Mouse (Mus musculus) left cerebral cortex, postnatal 14 days (tissue): ENCODE results near the gene Rin2. TPM values are rescaled to one million over a fixed set of nuclear protein-coding genes. Genes with fewer than 3 reads are reported as not detected.

Experiments used
- DNase-seq, 2 experiments: peaks; one replicate each; pipeline ENCODE4 v3.0.0; 2021 to 2022; ENCODE audit warnings: low spot score in 2 of 2, mixed read lengths in 1 of 2
- intact Hi-C: fragments of 180-260 bp; cut with DNase I; formaldehyde crosslinking; loops from one replicate; pipeline ENCODE4 v1.15.1; 2025
- long read RNA-seq, 2 experiments: library from polyadenylated mRNA; stranded (forward); transcript quantifications; one replicate each; pipeline ENCODE4 v2.0.0; 2021
- total RNA-seq, 2 experiments: library from RNA; stranded (reverse); gene quantifications; 2 replicates each; pipeline ENCODE4 v1.2.3; 2021

The Rin2 gene
- total RNA-seq, result 10 to 100 TPM; 19.3 to 27.7 TPM
- long read RNA-seq, experiment 1, full-length matches to known transcripts, result 1 of 42 reads
- long read RNA-seq, experiment 1, partial matches to known transcripts, result 38 of 42 reads
- long read RNA-seq, experiment 1, other reads (novel, unspliced or antisense), result 3 of 42 reads
- long read RNA-seq, experiment 2, full-length matches to known transcripts, result 1 of 29 reads
- long read RNA-seq, experiment 2, partial matches to known transcripts, result 23 of 29 reads
- long read RNA-seq, experiment 2, other reads (novel, unspliced or antisense), result 5 of 29 reads

DNA sequence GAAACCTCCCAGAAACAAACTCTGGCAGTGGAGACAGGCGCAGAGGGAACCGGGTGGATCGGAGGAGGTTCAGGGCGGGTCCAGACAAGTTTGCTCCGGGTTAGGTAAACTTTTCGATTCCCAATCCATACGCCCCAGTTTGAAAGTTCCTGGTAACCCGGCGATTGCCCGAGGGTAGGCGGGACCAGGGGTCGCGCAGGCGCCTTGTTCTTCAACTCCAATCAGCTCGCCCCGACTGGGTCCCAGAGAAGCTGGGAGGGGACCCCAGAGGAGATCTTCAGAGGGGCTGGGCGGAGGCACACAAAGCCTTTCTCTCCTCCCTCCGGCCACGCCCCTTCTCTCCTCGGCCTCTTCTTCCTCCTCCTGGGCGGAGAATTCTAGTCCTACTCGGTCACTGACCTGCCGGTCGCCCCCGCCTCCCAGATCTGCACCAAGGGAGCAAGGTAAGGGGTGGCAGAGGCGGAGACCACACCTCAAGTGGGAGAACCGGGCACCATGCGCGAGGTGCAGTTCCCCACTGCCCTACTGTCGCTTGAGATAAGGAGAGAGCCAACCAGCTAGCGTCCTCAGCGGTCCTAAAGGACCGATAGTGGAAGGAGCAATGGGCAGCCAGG is at the start of gene Rin2:
Rin2 (plus strand) TSS at position 74 of the 614 bp plus-strand sequence.
- peak in 1 of 2 experiments; percentile 26 for DNase-seq
- intact Hi-C loops, result no loop called here

DNA sequence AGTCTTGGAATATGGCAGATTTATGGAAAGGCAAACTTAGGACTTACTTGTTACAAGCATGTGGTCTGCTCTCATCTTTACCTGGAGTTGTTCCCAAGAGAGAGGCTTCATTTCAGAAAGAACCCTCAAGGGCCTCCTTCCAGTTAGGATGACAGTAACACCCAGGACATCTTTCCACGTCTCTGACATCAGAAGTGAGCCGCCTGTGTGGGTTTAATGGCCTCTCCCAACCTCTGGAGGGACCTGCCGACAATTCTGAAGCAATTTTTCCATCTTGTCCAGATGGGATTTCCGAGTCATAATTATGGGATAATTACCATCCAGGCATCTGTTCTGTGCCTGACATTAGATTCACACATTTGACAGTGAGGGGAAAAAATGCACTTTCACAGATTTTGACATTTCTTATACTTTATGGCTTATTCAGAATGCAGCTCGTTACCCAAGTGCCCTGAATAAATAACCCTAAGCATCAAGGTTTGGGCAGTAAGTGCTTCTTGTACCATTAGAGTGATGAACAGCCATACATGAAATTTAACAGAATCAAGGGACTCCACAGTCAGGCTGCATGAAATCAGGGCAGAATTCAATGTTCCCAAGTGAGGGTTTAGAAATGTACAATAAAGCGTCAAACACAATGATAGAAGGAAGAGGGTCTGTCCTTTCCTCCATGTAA is 43.8 kb upstream of the Rin2 start:
- no peak for DNase-seq
- intact Hi-C loops, result no loop called here

DNA sequence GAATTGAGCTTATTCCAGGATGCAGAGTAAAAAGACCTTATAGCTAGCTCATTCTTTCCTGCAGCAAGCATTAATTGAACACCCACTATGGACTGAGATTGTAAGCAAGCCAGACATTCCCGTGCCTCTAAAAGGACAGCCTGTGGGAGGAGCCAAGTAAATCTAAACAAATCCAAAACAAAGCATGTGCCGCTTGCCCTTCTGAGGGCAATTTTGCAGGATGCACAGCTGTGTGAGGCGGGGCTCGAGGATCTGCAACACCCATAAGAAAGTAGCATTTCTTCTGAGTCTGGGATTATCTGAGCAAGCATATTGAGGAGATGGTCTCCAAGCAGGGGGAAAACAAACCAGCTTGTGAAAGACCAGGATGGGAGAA is 43.2 kb upstream of the Rin2 start:
- intact Hi-C loops, result no loop called here
- no peak for DNase-seq

DNA sequence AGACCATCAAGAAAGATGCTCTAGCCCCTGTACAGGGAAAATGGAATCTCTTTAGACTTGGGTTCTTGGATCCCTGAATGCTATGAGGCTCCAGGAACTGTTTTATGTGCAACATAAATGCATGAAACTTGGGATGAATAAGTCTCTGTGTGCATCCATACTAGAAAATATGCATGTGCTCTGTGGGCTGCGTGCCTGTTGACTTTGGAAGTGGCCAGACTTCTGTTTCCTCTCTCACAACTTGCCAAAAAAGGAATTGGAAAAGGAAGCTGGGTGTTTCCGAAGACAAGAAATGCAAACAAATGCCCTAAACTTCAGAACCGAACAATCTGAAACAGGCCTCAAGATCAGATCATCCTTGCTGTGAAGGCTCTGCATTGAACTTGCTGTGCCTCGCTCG is 41.2 kb upstream of the Rin2 start:
- intact Hi-C loops, result no loop called here
- DNase-seq, result no peak

DNA sequence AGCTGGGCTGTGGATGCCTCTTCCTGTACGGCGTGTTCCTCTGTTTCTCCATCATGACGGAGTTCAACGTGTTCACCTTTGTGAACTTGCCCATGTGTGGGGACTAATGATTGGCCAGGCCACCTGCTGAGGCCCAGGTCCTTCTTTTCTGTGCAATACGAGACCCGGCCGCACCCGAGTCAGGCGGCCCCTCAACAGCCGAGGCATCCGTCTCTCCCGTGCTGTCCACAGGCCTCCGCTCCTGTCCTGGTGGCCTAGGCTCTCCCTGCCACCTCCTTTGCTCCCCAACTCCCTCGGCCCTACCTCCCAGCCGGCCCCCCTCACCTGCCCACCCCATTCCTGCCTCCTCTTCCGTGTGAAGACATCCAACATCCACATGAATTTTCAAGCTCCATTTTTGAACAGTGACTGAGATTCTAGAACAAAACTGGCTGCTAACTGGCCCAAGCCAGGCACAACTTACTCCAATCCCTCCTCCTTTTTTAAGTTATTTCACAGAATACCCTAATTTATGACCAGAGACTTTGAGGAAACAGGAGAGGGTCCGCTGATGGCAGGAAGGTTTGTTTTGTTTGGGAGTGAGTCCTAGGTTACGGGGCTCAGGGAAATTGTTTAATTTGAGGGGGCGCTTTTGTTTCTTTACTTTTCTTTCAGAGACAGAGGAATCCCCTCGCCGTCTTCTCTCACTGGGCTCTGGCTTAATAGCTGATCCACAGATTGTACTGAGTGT is 34.6 kb upstream of the Rin2 start:
- intact Hi-C loops, result no loop called here
- DNase-seq, result no peak

DNA sequence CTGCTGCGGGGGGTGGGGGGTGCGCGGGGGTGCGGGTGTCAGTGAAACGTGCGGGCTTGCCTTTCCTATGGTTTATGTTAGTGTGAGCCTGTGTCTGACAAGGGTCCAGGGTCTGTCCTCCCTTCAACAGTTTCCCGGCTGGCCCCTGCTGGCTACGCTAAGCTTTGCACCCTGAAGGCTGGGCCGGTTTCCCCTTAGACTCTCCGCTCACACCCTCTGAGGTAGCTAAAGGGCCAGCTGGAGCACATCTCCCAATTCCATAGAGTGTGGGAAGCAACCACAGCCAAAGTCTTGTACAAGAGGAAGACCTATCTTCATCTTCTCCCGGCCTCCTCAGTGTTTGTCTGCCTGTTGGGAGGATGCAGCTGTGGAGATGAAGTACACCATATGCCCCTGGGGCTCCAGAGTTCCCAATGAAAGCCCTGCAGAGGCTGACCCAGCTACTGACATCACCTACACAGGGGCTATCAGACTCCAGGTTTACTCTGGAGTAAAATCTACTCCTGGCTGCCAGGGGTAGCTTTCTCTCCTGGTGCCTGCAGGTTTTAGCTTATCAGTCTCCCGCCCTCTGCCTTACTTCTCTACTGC is 19.5 kb upstream of the Rin2 start:
- intact Hi-C loops, result no loop called here
- DNase-seq, result no peak

DNA sequence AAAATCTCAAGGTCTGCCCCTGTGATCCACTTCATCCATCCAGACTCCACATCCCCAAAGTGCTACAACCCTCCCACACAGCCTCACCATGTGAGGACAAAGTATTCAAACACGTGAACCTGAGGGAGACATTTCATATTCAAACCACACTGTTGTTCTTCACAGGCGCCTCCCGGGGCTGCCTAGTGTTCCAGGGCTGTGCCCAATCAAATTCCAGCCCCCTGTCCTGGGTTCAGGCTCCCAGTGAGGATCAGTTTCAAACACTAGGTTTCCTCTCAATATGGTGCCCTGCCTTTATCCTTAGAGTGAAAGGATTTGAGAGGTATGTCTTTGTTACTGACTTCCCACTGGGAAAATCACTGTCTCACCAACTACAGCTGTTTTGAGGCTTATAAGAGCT is 18.9 kb upstream of the Rin2 start:
- no peak for DNase-seq
- intact Hi-C loops, result no loop called here

DNA sequence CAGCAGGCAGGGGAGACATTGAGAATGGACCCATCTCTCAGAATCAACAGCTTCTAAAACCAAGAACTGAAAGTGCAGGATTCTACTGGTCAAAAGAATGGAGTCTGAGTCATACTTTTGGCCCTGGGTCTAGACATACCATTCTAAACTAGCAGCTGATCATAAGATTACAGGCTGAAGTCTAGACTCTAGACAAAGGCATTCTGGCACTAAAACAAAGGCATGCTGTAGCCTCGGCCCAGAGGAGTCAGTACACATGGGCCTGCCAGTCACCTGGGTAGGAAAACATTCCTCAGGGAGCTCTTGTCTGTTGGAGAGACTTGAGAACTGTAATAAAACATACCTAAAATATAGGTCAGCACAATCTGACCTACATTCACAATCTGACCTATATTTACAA is 18.3 kb upstream of the Rin2 start:
- no peak for DNase-seq
- intact Hi-C loops, result no loop called here

DNA sequence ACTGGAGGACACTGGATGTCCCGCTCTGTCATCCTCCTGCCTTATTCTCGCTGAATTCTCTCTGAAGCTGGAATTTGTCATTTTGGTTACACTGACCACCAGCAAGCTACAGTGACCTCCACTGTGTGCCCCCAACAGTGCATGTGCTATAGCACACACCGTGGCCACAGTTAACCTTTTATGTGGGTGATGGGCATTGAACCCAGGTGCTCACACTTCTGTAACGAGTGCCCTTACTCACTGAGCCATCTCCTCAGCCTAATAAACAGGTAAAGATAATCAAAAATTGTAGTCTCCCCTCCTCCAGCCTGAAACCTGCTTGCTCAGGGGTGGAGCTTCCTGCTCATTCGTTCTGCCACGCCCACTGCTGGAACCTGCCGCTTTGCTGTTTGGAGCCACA is 13.8 kb upstream of the Rin2 start:
- intact Hi-C loops, result no loop called here
- DNase-seq, result no peak

DNA sequence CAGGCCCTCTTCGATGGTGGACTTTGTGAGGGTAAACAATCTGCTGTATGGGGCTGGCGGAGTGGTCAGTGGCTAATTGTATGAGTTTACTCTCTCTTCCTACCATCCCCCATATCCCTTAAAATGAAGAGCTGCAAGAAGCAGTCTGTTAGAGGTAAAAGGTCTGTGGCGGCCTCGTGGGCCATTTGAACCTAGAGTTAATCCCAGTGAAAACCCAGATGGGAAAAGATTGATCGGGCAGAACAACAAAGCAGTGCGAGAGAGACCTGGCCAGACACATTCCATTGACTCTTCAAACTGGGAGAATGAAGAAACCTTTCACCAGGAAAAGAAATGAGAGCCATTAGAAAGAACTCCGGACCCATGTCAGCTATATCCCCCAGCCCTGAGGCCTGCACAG is 11.1 kb upstream of the Rin2 start:
- intact Hi-C loops, result no loop called here
- DNase-seq, result no peak

DNA sequence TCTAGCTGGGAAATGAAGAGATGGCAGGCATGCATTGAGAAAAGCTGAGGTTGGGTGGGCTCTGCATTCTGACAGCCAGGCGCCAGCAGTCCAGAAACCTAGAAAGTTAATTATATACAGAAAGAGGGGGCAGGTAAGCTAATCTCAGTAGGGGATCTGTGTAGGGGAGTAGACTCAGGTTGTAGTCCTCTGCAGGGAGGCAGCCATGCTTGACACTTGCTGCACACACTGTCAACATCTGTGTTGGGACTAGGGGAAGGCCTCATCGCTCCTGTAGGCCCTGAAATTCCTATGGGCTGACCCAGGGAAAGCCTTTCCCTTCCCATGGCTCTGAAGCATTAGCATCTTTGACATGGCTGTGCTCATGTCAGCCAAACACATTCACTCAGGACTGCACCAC is 10.7 kb upstream of the Rin2 start:
- intact Hi-C loops, result no loop called here
- DNase-seq, result no peak

DNA sequence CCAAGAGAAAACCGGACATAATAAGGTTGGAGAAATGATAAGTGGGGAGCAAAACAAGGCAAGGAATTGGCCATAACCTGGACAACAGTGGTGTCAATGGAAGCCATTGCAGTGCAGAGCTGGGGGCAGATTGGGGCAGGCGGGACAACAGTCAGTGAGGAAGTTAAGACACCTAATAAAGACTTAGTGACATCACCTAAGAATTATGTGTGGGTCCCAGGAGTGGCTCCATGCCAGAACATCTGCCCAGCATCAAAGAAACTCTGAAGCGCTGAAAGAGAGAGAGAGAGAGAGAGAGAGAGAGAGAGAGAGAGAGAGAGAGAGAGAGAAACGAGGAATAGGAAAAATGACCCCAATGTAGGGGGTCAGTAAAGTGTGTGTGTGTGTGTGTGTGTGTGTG is 6.9 kb upstream of the Rin2 start:
- intact Hi-C loops, result no loop called here
- no peak for DNase-seq

DNA sequence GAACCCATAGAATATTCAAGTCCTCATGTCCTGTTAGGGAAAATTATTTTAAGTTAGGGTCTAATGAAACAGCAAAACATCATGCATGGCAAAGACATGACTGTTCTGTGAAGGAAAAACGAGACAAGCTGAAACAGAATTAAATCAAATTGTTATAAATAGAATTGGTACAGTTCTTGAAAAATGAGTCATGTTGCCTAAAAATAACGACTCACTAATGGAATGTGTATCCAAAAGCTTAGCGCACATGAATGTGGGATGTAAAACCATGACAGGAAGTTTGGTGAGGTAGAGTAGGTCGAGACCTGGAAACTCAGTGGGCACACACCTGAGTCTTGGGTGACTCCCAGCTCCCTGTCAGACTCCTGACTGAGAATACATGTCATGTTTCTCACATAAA is 4.9 kb upstream of the Rin2 start:
- intact Hi-C loops, result no loop called here
- DNase-seq, result no peak

DNA sequence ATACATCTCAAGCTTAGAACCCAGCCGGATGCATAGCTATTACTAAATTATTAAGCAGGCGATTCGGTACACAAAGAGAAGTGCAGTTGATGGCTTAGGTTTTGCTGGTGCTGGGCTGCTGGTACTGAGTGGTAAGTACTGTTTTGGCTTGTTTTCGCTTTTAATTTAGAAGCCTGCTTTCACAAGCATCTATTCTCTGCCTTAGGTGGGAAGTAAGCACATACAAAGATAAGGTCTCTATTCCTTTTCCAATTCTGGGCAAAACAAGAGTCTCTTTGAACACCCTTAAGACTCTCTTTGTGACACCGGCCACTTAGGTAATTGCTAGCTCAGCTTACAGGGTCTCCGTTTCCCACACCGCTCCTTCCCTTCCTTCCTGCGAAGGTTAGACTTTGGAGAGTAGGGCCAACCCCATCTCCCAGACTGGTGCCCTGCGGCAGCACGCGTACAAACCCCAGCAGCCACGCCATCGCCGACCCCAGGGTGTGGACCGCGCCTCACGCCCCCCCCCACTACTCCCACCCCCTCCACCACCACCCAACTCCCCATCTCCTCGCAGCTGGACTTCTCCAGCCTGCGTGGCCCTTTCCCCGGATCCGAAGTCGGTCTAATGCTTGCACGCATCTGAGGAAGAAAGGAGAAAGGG is 396 bp upstream of the Rin2 start:
- intact Hi-C loops, result no loop called here
- no peak for DNase-seq

DNA sequence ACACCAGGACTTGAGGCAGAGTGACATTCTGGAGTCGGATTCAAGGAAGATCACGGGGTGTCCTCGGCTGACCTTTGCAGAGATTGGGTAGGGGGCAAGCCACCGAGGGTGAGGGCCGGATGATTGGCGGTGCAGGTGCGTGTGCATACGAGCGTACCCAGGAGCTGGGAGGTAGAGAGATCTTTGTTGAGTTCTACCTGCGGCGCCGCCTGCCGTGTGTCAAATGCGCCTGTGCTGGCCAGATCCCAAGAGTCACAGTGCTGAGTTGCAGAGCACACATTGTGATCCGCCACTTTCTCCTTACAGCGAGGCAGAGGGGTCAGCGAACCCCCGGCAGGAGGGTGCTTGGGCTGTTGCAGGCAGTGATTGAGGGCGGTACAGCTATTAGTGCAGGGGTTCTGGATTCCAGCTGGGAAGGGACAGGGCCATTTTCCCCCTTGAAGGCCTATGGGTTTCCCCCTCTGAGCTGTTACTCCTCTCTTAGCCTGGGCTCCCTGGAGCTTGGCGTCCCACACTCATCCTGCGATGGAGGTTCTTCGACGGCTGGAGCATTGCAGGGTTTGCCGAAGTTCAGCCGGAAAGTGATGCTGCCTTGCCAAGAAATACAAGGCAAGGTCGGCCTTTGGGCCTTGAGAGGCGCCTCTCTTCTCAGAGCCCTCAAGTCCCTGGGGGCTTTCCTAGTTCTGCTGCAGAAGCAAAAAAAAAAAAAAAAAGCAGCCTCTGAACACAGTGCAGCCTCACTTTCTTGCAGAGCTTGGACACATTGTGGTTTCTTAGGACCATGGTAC is 935 bp downstream of the Rin2 start:
- peak in 1 of 2 experiments; percentile 16 for DNase-seq
- intact Hi-C loops, result no loop called here

DNA sequence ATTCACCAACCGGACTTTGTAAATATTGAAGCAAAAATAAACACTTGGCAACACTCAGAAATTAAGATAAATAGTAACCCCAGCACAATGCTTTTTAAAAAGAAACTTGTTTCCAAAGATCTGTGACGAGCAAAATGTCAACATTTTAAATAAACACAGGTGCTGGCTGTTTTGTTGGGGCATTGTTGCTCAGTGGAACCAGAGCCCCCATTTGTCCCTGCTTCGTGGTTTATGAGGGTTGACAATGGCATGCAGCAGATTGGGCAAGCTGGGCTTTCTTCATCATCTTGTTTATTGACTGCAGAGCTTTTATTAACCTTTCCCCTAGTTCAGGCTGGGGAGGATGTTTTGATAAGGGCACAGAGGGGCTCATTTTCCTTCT is 1.5 kb downstream of the Rin2 start:
- intact Hi-C loops, result no loop called here
- DNase-seq, result no peak

DNA sequence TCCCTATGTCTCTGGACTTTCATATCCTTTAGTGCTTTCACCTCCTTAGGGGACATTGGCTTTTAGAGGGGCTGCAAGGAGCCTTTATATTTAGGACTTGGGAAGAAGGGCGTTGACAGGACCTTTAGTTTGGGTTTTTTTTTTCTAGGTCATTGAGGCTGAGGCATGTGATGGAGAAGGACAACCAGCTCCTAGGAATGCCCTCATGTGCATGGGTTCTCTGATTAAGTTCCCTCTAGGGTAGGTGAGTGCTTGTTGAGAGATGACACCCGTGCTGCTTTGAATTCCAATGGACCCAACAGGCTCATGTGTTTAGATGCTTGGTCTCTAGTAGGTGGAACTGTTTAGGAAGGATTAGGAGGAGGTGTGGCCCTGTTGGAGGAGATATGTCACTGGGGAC is 1.9 kb downstream of the Rin2 start:
- DNase-seq, result no peak
- intact Hi-C loops, result no loop called here

DNA sequence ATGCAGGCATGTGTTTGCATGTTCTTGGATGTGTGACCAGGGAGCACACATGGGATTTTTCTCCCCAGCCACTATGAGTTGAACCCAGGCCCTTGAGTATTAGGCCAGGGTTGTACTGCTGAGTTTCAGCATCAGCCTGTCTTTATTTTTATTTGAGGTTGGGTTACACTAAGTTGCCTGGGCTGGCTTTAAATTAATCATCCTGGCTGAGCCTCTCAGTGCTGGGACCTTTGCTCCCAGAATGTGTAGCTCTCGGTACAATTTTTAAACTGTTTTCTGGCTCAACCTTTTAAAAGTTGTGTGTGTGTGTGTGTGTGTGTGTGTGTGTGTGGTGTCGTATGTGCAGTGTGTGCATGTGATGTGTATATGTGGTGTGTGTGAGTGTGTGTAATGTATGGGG is 5.1 kb downstream of the Rin2 start:
- intact Hi-C loops, result no loop called here
- DNase-seq, result no peak

DNA sequence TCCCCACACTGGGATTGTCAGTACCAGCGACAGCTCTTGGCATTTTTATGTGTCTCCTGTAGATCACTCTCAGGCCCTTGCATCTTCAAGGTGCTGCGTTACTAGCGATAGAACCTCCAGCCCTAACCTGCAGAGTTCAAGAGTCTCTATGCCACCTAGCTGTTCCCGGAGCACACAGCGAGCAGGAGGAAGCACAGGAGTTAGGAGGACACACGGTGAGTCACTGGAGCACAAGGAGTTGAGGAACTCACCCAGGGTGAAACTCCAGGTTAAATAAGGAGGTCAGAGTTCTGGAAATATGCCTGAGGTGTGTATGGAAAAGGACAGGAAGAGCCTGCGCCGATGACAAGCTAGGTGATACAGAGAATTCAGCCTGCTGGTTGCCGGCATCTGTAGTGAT is 5.7 kb downstream of the Rin2 start:
- intact Hi-C loops, result no loop called here
- DNase-seq, result no peak
